ENCODE assay signal across 13 mouse cellular contexts in genomic region chr16:68164645-68165044, GRCm38 (mm10).
DNase-seq lines count a peak whose midpoint lies in the region; ATAC-seq and TF ChIP-seq lines count a peak whose summit lies in the region.
"Had no signal": no experiment of that assay in that cellular context is flagged by ENCODE, and none has a peak within 500 bp of the region (broad histone marks: within the 10 kb centered on the region; RNA-seq: fewer than 3 reads in every experiment).

No protein-coding gene starts in this region.

- H3K27me3 ChIP-seq in hindbrain, postnatal 0 days (ENCODE audit: insufficient read depth, low read length): no peaks in the 10 kb centered on the region
- H3K27me3 ChIP-seq in hindbrain, embryonic 12.5 days: no peaks in the 10 kb centered on the region
- H3K27me3 ChIP-seq: liver, embryonic 13.5 days; midbrain, embryonic 15.5 days; stomach, embryonic 15.5 days had no signal

- DNase-seq in hindbrain, postnatal 0 days (ENCODE audit: low spot score): peak; percentile 3
- peak; percentile 13 for DNase-seq in thymus, postnatal 4 days
- DNase-seq in thymus, postnatal 14 days: no peak
- DNase-seq in brain, embryonic 14.5 days (ENCODE audit: low read depth): peak; percentile 9
- DNase-seq in testis, postnatal 14 days (ENCODE audit: low spot score): peak; percentile 3
- DNase-seq in frontal cortex, postnatal 14 days (ENCODE audit: low spot score in 2 of 2): no peak
- DNase-seq in heart, postnatal 14 days: no peak
- DNase-seq: heart, postnatal 4 days; kidney, adult 18-20 months; liver, embryonic 13.5 days had no signal

- H3K9me3 ChIP-seq in hindbrain, postnatal 0 days (ENCODE audit: low read length): no peaks in the 10 kb centered on the region
- no peaks in the 10 kb centered on the region for H3K9me3 ChIP-seq in hindbrain, embryonic 12.5 days (replicated peaks)
- H3K9me3 ChIP-seq: liver, embryonic 13.5 days; midbrain, embryonic 15.5 days; stomach, embryonic 15.5 days had no signal

- H3K4me1 ChIP-seq in hindbrain, postnatal 0 days (ENCODE audit: insufficient read depth, low read length): no peaks in the 10 kb centered on the region
- H3K4me1 ChIP-seq in hindbrain, embryonic 12.5 days: no peaks in the 10 kb centered on the region
- H3K4me1 ChIP-seq: liver, embryonic 13.5 days; midbrain, embryonic 15.5 days; stomach, embryonic 15.5 days had no signal

- H3K4me2 ChIP-seq in hindbrain, postnatal 0 days (ENCODE audit: low read depth, low read length): no peak overlapping the region
- H3K4me2 ChIP-seq in hindbrain, embryonic 12.5 days (replicated peaks): no peak overlapping the region
- H3K4me2 ChIP-seq: liver, embryonic 13.5 days; midbrain, embryonic 15.5 days; stomach, embryonic 15.5 days had no signal

- WGBS in hindbrain, postnatal 0 days: 51% methylated on average over 9 of the region's 9 CpGs
- WGBS in hindbrain, embryonic 12.5 days: 42% methylated on average over 9 of the region's 9 CpGs

- H3K36me3 ChIP-seq in hindbrain, postnatal 0 days (ENCODE audit: insufficient read depth, low read length): no peaks in the 10 kb centered on the region
- no peaks in the 10 kb centered on the region for H3K36me3 ChIP-seq in hindbrain, embryonic 12.5 days
- H3K36me3 ChIP-seq: liver, embryonic 13.5 days; midbrain, embryonic 15.5 days; stomach, embryonic 15.5 days had no signal

- intact Hi-C loops in heart, postnatal 14 days (cut with DNase I): no loop called here

- no peak overlapping the region for H3K27ac ChIP-seq in hindbrain, postnatal 0 days
- H3K27ac ChIP-seq in hindbrain, embryonic 12.5 days: no peak overlapping the region
- H3K27ac ChIP-seq: liver, embryonic 13.5 days; midbrain, embryonic 15.5 days; stomach, embryonic 15.5 days had no signal

- no peak overlapping the region for H3K4me3 ChIP-seq in hindbrain, postnatal 0 days (ENCODE audit: low read length)
- H3K4me3 ChIP-seq in hindbrain, embryonic 12.5 days: no peak overlapping the region
- H3K4me3 ChIP-seq: liver, embryonic 13.5 days; midbrain, embryonic 15.5 days; stomach, embryonic 15.5 days had no signal

- H3K9ac ChIP-seq in hindbrain, postnatal 0 days (replicated peaks; ENCODE audit: low read length): no peak overlapping the region
- no peak overlapping the region for H3K9ac ChIP-seq in hindbrain, embryonic 12.5 days
- H3K9ac ChIP-seq: liver, embryonic 13.5 days; midbrain, embryonic 15.5 days; stomach, embryonic 15.5 days had no signal

- ATAC-seq in hindbrain, postnatal 0 days: no peak
- ATAC-seq in hindbrain, embryonic 12.5 days (ENCODE audit: low FRiP score): no peak
- ATAC-seq: midbrain, embryonic 15.5 days had no signal

- no peak for TF ChIP-seq POLR2A in brain, embryonic 14.5 days (IDR thresholded peaks at IDR 0.05; ENCODE audit: borderline replicate concordance, extremely low read depth, insufficient read depth, insufficient read length, poor library complexity, severe bottlenecking)

- TF ChIP-seq CTCF in hindbrain, postnatal 0 days (IDR thresholded peaks at IDR 0.05; ENCODE audit: low read depth): 0 out of 2 replicates have a peak, but pooled peaks have one; percentile 9
- no peak for TF ChIP-seq CTCF in brain, embryonic 14.5 days (IDR thresholded peaks at IDR 0.05; ENCODE audit: borderline replicate concordance, extremely low read depth, insufficient read depth, insufficient read length)

Comparison
In these comparisons a context has a peak if more than half of its experiments do, and no peak if none do; other contexts are left out.
1. DNase-seq: peak in hindbrain, postnatal 0 days (single experiment), thymus, postnatal 4 days (single experiment), brain, embryonic 14.5 days (single experiment) and testis, postnatal 14 days (single experiment); none in thymus, postnatal 14 days (single experiment), frontal cortex, postnatal 14 days (0 of 2) and heart, postnatal 14 days (0 of 2).